Mouse (Mus musculus) cerebellum, postnatal 36 days (tissue): Measurements from ENCODE around the gene Stat5b.

Experiments
- DNase-seq, 2 experiments: peaks; one replicate each; pipeline ENCODE4 v3.0.0; 2021 to 2022; ENCODE audit warnings: mixed read lengths in 2 of 2

The Stat5b gene

DNA sequence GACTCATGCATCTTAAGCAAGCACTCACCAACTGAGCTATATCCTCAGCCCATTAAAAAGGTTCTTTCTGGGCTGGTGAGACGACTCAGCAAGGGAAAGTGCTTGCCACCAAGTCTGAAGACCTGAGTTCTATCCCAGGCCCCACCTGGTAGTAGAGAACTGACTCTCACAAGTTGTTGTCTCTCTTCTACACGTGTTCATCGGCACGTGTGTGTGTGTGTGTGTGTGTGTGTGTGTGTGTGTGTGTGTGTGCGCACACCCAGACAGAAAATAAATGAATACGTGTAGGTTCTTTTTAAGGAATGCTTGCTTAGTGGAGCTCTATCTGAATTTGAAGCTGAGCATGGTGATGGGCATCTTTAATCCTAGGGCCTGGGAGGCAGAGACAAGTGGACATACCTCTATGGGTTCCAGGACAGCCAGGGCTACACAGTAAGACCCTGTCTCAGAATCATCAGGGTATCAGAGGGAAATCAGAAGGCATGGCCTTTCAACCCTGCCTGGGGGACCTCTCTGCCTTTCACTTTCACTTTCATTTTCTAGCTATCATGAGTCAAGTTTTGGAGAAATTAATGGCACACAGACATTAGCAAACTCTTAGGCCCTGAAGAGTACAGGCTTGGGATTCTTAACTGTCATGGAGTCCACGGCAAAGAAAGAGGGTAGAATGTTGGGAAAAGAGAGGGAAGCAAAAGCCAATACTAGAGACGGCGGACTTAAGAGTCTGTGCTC is 115.2 kb downstream of the Stat5b start:
- DNase-seq: no peak
